ENCODE assay signal across 26 mouse cellular contexts in the genomic region with DNA sequence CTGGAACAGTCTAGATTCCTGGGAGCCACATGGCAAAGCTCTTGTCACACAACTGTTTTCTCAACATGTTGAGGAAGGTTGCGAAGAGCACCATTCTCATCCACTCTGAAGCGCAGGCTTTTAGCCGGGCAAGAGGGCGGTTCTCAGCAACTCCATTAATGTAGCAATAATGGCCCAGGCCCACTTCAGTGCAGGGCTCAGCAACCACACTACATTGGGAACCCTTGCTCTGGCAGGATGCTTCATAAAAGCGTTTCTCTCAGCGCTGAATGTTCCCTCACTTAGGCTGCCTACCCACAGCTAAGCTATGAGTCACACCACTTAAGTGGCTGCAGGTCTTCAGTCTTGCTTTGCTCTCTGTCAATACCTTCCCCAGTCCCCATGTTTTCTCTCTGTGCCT.
A peak's percentile ranks its signal among the peaks of the same experiment; 100 is the strongest.
DNase-seq lines count a peak whose midpoint lies in the region; ATAC-seq and TF ChIP-seq lines count a peak whose summit lies in the region.
"Had no signal": no experiment of that assay in that cellular context is flagged by ENCODE, and none has a peak within 500 bp of the region (broad histone marks: within the 10 kb centered on the region; RNA-seq: fewer than 3 reads in every experiment).

No protein-coding gene starts in this region.

- no peaks in the 10 kb centered on the region for H3K9me3 ChIP-seq in midbrain, embryonic 11.5 days (ENCODE audit: control insufficient read depth, low read length)
- no peaks in the 10 kb centered on the region for H3K9me3 ChIP-seq in midbrain, embryonic 14.5 days (ENCODE audit: control insufficient read depth, low read length)
- H3K9me3 ChIP-seq: hindbrain, embryonic 13.5 days; limb, embryonic 10.5 days; limb, embryonic 15.5 days; liver, embryonic 13.5 days; midbrain, embryonic 12.5 days; neural tube, embryonic 13.5 days; stomach, embryonic 15.5 days had no signal

- TF ChIP-seq CTCF in layer of hippocampus, adult 2 months (conservative IDR thresholded peaks at IDR 0.05) = no peak

- 91% methylated on average over 6 of the region's 6 CpGs for WGBS in midbrain, embryonic 11.5 days
- WGBS in midbrain, embryonic 14.5 days = 86% methylated on average over 6 of the region's 6 CpGs

- no peak overlapping the region for H3K4me3 ChIP-seq in layer of hippocampus, adult 2 months
- no peak overlapping the region for H3K4me3 ChIP-seq in midbrain, embryonic 11.5 days (ENCODE audit: low read depth, low read length)
- H3K4me3 ChIP-seq in midbrain, embryonic 14.5 days (replicated peaks; ENCODE audit: low read depth, low read length) = no peak overlapping the region
- H3K4me3 ChIP-seq: hindbrain, embryonic 13.5 days; limb, embryonic 10.5 days; limb, embryonic 15.5 days; liver, embryonic 13.5 days; midbrain, embryonic 12.5 days; neural tube, embryonic 13.5 days; stomach, embryonic 15.5 days had no signal

- peaks cover 8% of the 10 kb centered on the region; the same call in 1 of the 2 replicates for H3K27me3 ChIP-seq in midbrain, embryonic 11.5 days (ENCODE audit: control insufficient read depth, insufficient read depth, low read length)
- H3K27me3 ChIP-seq in midbrain, embryonic 14.5 days (ENCODE audit: control insufficient read depth, insufficient read depth, low read length) = no peaks in the 10 kb centered on the region
- H3K27me3 ChIP-seq: hindbrain, embryonic 13.5 days; limb, embryonic 15.5 days; liver, embryonic 13.5 days; neural tube, embryonic 13.5 days; stomach, embryonic 15.5 days had no signal

- H3K4me2 ChIP-seq in midbrain, embryonic 11.5 days = no peak overlapping the region
- H3K4me2 ChIP-seq in midbrain, embryonic 14.5 days (ENCODE audit: low read length) = no peak overlapping the region
- H3K4me2 ChIP-seq: hindbrain, embryonic 13.5 days; limb, embryonic 15.5 days; liver, embryonic 13.5 days; midbrain, embryonic 12.5 days; neural tube, embryonic 13.5 days; stomach, embryonic 15.5 days had no signal

- no peaks in the 10 kb centered on the region for H3K36me3 ChIP-seq in midbrain, embryonic 11.5 days (ENCODE audit: control insufficient read depth, insufficient read depth, low read length)
- H3K36me3 ChIP-seq in midbrain, embryonic 14.5 days (ENCODE audit: control insufficient read depth, insufficient read depth, low read length) = no peaks in the 10 kb centered on the region
- H3K36me3 ChIP-seq: hindbrain, embryonic 13.5 days; limb, embryonic 10.5 days; limb, embryonic 15.5 days; liver, embryonic 13.5 days; midbrain, embryonic 12.5 days; neural tube, embryonic 13.5 days; stomach, embryonic 15.5 days had no signal

- H3K27ac ChIP-seq in layer of hippocampus, adult 2 months = peak overlapping the region; percentile 14; the same call in 1 of the 2 replicates
- no peak overlapping the region for H3K27ac ChIP-seq in midbrain, embryonic 11.5 days (ENCODE audit: low read depth, low read length)
- H3K27ac ChIP-seq in midbrain, embryonic 14.5 days (replicated peaks; ENCODE audit: low read depth, low read length) = no peak overlapping the region
- H3K27ac ChIP-seq: hindbrain, embryonic 13.5 days; limb, embryonic 10.5 days; limb, embryonic 15.5 days; liver, embryonic 13.5 days; midbrain, embryonic 12.5 days; neural tube, embryonic 13.5 days; stomach, embryonic 15.5 days had no signal

- no peak for DNase-seq in layer of hippocampus, adult 2 months (ENCODE audit: low spot score in 2 of 2)
- no peak for DNase-seq in layer of hippocampus, postnatal 10 days (ENCODE audit: low spot score in 2 of 2)
- DNase-seq in midbrain, embryonic 11.5 days (ENCODE audit: low spot score, missing footprints) = peak; percentile 53
- no peak for DNase-seq in midbrain, embryonic 14.5 days
- peak; percentile 69 for DNase-seq in NIH3T3 (ENCODE audit: low read depth)
- no peak for DNase-seq in adipocyte (ENCODE audit: low spot score)
- DNase-seq: adrenal gland, adult 8-10 months; cerebellum, adult 11 months; cerebellum, adult 9-10 months; cerebellum, postnatal 36 days; heart, postnatal 4 days; kidney, adult 8-10 months; kidney, postnatal 10 days; layer of hippocampus, adult 9-11 months; liver, embryonic 13.5 days; lung, adult 18-20 months; lung, postnatal 36 days; right cerebral cortex, postnatal 14 days had no signal

- peaks cover 7% of the 10 kb centered on the region for H3K4me1 ChIP-seq in midbrain, embryonic 11.5 days (ENCODE audit: control insufficient read depth, insufficient read depth, low read length)
- H3K4me1 ChIP-seq in midbrain, embryonic 14.5 days (ENCODE audit: control insufficient read depth, insufficient read depth, low read length) = 0 out of 2 replicates have a peak, but pooled peaks cover 13% of the 10 kb centered on the region
- H3K4me1 ChIP-seq: liver, embryonic 13.5 days; neural tube, embryonic 13.5 days; stomach, embryonic 15.5 days had no signal

- ATAC-seq in midbrain, embryonic 11.5 days (ENCODE audit: low FRiP score) = no peak
- ATAC-seq in midbrain, embryonic 14.5 days (ENCODE audit: low FRiP score, low TSS enrichment) = no peak
- ATAC-seq: forebrain, embryonic 14.5 days; intestine, embryonic 16.5 days had no signal

- no peak overlapping the region for H3K9ac ChIP-seq in midbrain, embryonic 11.5 days (ENCODE audit: low read length)
- H3K9ac ChIP-seq in midbrain, embryonic 14.5 days (replicated peaks; ENCODE audit: low read length) = no peak overlapping the region
- H3K9ac ChIP-seq: hindbrain, embryonic 13.5 days; limb, embryonic 15.5 days; liver, embryonic 13.5 days; midbrain, embryonic 12.5 days; neural tube, embryonic 13.5 days; stomach, embryonic 15.5 days had no signal

Comparison
In these comparisons a context has a peak if more than half of its experiments do, and no peak if none do; other contexts are left out.
1. DNase-seq: peak in midbrain, embryonic 11.5 days (single experiment) and NIH3T3 (single experiment); none in layer of hippocampus, adult 2 months (0 of 2), layer of hippocampus, postnatal 10 days (0 of 2), midbrain, embryonic 14.5 days (single experiment) and adipocyte (single experiment).